Mouse (Mus musculus) embryonic facial prominence, embryonic 12.5 days (tissue): ENCODE measurements at regions not wholly inside any gene's neighbourhood (a gene's known extent, or its start where the extent isn't known, plus 50 kb on each side); places are given as distances from the start of the nearest gene placed in this dataset.

Experiments
- ATAC-seq: fragments of 200-750 bp; cut with Nextera tagmentation; 2 replicates; pipeline ENCODE4 v1.8.0; 2017; ENCODE audit not compliant: insufficient number of reproducible peaks, insufficient read depth, low FRiP score, low TSS enrichment
- H3K27ac ChIP-seq: fragments of 300-500 bp; sonication (generic); 2 replicates; pipeline ENCODE4 v1.5.1; 2016; ENCODE audit warnings: mild to moderate bottlenecking
- H3K27me3 ChIP-seq: fragments of 300-500 bp; sonication (generic); 2 replicates; pipeline ENCODE4 v1.6.1; 2016; ENCODE audit warnings: mild to moderate bottlenecking, moderate library complexity
- H3K36me3 ChIP-seq: fragments of 300-500 bp; sonication (generic); 2 replicates; pipeline ENCODE4 v1.6.1; 2016; ENCODE audit warnings: mild to moderate bottlenecking
- H3K4me1 ChIP-seq: fragments of 300-500 bp; sonication (generic); 2 replicates; pipeline ENCODE4 v1.6.1; 2016
- H3K4me2 ChIP-seq: fragments of 300-500 bp; sonication (generic); replicated peaks from 2 replicates; pipeline ENCODE4 v1.6.1; 2016; ENCODE audit warnings: mild to moderate bottlenecking, moderate library complexity
- H3K4me3 ChIP-seq: fragments of 300-500 bp; sonication (generic); 2 replicates; pipeline ENCODE4 v1.5.1; 2016; ENCODE audit warnings: mild to moderate bottlenecking
- H3K9ac ChIP-seq: fragments of 300-500 bp; sonication (generic); 2 replicates; pipeline ENCODE4 v1.6.1; 2016; ENCODE audit warnings: mild to moderate bottlenecking, moderate library complexity
- H3K9me3 ChIP-seq: fragments of 300-500 bp; sonication (generic); 2 replicates; pipeline ENCODE4 v1.6.1; 2016; ENCODE audit warnings: mild to moderate bottlenecking, moderate library complexity
- WGBS: fragments of 180-500 bp; shearing (Covaris S2); methylation state at CpG from one replicate; pipeline ENCODE4 v1.1.7; 2016; 5-methylcytosine and 5-hydroxymethylcytosine counted together

- H3K27me3 ChIP-seq, result no peaks in the 10 kb centered on the region
- ATAC-seq, result no peak
- 86% methylated on average over 5 of the region's 5 CpGs for WGBS
- H3K36me3 ChIP-seq, result no peaks in the 10 kb centered on the region
- H3K9ac ChIP-seq, result no peak overlapping the region
- no peak overlapping the region for H3K27ac ChIP-seq
- no peak overlapping the region for H3K4me3 ChIP-seq
- no peaks in the 10 kb centered on the region for H3K9me3 ChIP-seq
- no peaks in the 10 kb centered on the region for H3K4me1 ChIP-seq
- no peak overlapping the region for H3K4me2 ChIP-seq
Measured at GRCm38 (mm10) chr16:22750725-22751287, 60.6 kb downstream of the Crygs start.

DNA sequence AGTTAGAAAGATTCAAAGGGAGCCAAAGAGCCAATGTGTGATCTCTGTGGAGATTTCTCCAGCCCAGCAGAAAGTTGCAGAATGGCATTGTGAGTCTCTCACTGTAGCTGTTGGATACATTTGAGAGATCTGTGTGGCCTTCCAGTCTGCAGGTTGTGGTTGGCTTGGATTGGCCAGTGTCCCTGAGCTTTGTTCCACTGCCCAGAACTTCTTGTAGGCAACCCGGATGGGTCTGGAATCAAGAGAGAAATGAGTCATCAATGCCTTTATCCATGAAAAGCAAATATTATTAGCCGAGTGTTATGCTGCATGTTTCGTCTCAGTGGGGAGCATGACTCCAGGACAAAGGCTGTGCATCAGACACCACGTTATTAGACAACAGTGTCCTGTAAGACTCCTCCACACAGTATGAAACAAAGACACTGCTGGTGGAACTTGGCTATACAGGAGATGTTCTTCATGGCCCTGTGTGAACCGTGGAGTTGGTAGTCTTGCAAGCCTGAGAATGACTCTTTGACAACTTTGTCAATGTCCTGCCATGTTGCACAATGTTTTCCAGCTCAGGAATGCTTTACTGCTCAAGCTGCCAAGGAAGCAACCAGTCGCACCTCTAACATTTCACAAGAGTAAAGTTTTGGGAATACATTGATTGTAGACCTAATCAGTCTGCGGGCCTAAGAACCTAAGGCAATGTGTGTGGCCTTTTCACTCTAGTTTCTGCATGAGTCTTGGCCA, 67.1 kb downstream of the Crygs start:
- no peak for ATAC-seq

DNA sequence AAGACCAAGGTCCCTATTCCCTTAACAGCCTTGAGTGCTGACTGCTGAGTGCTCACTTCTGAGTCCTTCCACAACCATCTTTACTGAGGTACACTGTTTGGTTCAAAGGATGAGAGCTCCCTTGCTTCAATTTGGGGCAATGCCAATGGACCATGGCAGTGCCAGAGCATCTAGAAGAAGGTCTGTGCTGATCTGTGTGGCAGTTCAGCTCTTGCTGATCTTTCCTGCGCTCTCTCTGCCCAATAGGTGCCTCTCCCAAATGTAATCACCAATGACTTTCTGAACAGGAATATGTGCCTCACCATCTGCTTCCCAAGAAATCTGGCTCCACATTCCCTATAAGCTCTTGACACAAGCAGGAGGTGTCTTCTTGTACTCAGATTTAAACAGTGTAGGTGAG, 67.9 kb downstream of the Crygs start:
- Histone ChIP-seq H3K9me3 (no peaks in the 10 kb centered on the region), H3K4me2 (no peak overlapping the region), H3K27me3 (no peaks in the 10 kb centered on the region), H3K27ac (no peak overlapping the region), H3K4me3 (no peak overlapping the region), H3K4me1 (no peaks in the 10 kb centered on the region), H3K36me3 (no peaks in the 10 kb centered on the region), H3K9ac (no peak overlapping the region)
- ATAC-seq, result no peak
- 84% methylated on average over 1 of the region's 1 CpGs for WGBS

More for the DNA sequence above, 67.1 kb downstream of the Crygs start:
- H3K4me3 ChIP-seq, result no peak overlapping the region
- no peaks in the 10 kb centered on the region for H3K9me3 ChIP-seq
- no peak overlapping the region for H3K4me2 ChIP-seq
- no peaks in the 10 kb centered on the region for H3K36me3 ChIP-seq
- no peaks in the 10 kb centered on the region for H3K27me3 ChIP-seq
- no peak overlapping the region for H3K27ac ChIP-seq
- 87% methylated on average over 7 of the region's 7 CpGs for WGBS
- no peaks in the 10 kb centered on the region for H3K4me1 ChIP-seq
- no peak overlapping the region for H3K9ac ChIP-seq

GRCm38 (mm10) chr16:22741496-22741895, 69.9 kb downstream of the Crygs start:
- H3K4me2 ChIP-seq, result no peak overlapping the region
- no peaks in the 10 kb centered on the region for H3K27me3 ChIP-seq
- no peaks in the 10 kb centered on the region for H3K36me3 ChIP-seq
- no peaks in the 10 kb centered on the region for H3K9me3 ChIP-seq
- H3K4me1 ChIP-seq, result no peaks in the 10 kb centered on the region
- no peak overlapping the region for H3K4me3 ChIP-seq
- WGBS, result 77% methylated on average over 4 of the region's 4 CpGs
- ATAC-seq, result no peak
- H3K27ac ChIP-seq, result no peak overlapping the region
- no peak overlapping the region for H3K9ac ChIP-seq

DNA sequence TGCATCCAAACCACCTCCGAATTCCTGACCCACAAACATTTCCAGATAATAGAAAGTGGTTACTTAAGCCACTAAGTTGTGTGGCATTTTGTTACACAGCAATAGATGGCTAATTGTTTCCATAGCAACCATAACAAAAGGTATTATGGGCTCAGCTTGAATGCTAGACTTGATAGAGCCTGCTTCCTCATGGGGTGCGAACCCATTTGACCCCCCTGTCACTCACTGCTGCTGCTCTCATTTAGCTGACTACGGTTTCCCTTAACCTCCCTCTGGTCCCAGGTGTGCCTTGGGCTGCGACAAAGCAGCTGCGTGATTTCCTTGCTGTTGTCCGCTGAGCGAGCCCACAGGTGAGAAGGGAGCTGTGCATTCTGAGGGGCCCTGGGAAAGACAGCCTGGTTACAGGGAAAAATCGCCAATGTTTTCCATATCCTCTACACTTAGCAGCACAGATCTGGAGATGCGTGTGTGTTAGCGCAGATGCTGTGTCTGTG, 76.8 kb downstream of the Crygs start:
- H3K27me3 ChIP-seq, result no peaks in the 10 kb centered on the region
- H3K4me1 ChIP-seq, result peaks cover 6% of the 10 kb centered on the region; the same call in 1 of the 2 replicates
- H3K4me3 ChIP-seq, result no peak overlapping the region
- H3K4me2 ChIP-seq, result no peak overlapping the region
- no peak for ATAC-seq
- no peaks in the 10 kb centered on the region for H3K9me3 ChIP-seq
- H3K9ac ChIP-seq, result no peak overlapping the region
- H3K27ac ChIP-seq, result no peak overlapping the region
- WGBS, result 53% methylated on average over 10 of the region's 10 CpGs
- H3K36me3 ChIP-seq, result no peaks in the 10 kb centered on the region

DNA sequence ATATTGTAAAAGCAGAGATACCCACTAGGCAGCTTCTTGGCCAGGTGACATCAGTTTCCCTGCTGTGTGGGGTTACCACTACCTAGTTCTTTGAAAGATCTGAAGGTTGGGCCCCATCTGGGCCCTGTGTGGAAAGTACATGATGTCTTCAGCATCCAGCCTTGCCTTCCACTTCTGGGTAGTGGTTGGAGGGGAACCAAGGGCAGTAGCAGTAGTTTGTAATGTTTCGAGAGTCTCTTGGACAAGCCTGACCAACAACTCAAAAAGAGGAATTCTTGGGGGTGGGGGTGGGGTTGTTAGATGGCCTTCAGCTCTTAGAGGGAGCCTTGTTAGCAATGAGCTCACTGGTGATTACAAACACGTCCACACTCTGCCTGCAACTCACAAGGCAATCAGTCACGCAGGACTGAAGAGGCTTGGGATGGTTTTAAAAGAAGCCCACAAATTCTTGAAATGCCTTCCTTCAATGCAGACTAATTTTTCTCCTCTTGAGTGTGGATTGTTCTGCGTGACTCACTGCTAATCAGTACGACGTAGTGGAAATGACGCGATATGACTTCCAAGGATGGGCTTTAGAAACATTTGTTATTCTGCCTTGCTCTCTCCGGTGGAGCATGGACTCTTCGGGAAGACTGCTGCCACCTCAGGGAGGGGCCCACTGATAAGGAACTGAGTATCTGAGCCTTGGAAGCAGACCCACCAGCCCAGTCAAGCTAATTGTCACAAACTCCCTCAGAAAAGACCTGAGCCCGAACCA, 76.9 kb upstream of the Dgkg start:
- 50% methylated on average over 11 of the region's 11 CpGs for WGBS
- no peak overlapping the region for H3K4me3 ChIP-seq
- ATAC-seq, result no peak
- H3K4me1 ChIP-seq, result peaks cover 6% of the 10 kb centered on the region; the same call in 1 of the 2 replicates
- no peak overlapping the region for H3K27ac ChIP-seq
- H3K27me3 ChIP-seq, result no peaks in the 10 kb centered on the region
- H3K36me3 ChIP-seq, result no peaks in the 10 kb centered on the region
- no peaks in the 10 kb centered on the region for H3K9me3 ChIP-seq
- no peak overlapping the region for H3K9ac ChIP-seq
- no peak overlapping the region for H3K4me2 ChIP-seq

DNA sequence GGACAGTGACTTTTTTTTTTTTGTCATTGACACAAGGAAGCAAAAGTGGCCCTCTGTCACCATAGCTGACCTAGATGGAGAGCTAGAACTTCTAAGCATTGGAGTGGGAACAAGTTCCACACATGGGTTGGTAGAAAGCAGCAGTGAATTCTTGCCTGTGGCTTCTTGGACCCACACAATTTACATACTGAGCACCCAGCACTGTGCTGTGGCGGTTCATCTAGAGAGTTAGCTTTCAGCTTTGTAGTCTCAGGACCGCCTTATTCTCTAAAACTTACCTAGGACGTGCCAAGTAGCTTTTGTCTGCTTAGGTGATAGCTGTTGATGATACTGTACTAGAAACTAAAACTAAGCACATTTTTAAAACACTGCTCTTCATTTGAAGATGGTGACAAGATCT, 72.1 kb upstream of the Dgkg start:
- no peaks in the 10 kb centered on the region for H3K9me3 ChIP-seq
- H3K9ac ChIP-seq, result no peak overlapping the region
- H3K4me1 ChIP-seq, result no peaks in the 10 kb centered on the region
- 89% methylated on average over 3 of the region's 3 CpGs for WGBS
- H3K4me2 ChIP-seq, result no peak overlapping the region
- H3K36me3 ChIP-seq, result no peaks in the 10 kb centered on the region
- no peak for ATAC-seq
- no peak overlapping the region for H3K27ac ChIP-seq
- no peak overlapping the region for H3K4me3 ChIP-seq
- no peaks in the 10 kb centered on the region for H3K27me3 ChIP-seq

DNA sequence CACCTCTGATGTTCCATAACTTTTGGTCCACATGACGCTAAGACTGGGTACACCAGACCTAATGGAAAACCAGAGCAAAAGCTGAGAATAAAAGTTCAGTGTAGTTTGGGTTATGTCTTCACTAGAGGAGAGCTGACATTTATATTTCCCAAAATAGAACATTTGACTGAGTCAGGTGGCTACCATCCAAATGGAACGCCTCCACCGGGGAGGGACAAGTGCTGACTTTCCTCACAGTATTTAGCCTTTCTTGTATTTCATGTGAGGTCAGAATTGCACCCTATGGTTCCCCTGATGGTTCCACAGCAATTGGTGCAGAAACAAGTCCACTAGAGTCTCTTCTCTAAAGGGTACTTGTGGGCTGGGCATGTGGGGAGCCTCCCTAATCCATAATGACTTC, 68.2 kb upstream of the Dgkg start:
- no peak for ATAC-seq
- H3K4me1 ChIP-seq, result no peaks in the 10 kb centered on the region
- H3K27ac ChIP-seq, result no peak overlapping the region
- no peak overlapping the region for H3K4me3 ChIP-seq
- no peaks in the 10 kb centered on the region for H3K36me3 ChIP-seq
- H3K27me3 ChIP-seq, result no peaks in the 10 kb centered on the region
- H3K9me3 ChIP-seq, result no peaks in the 10 kb centered on the region
- WGBS, result 92% methylated on average over 3 of the region's 3 CpGs
- no peak overlapping the region for H3K9ac ChIP-seq
- no peak overlapping the region for H3K4me2 ChIP-seq

DNA sequence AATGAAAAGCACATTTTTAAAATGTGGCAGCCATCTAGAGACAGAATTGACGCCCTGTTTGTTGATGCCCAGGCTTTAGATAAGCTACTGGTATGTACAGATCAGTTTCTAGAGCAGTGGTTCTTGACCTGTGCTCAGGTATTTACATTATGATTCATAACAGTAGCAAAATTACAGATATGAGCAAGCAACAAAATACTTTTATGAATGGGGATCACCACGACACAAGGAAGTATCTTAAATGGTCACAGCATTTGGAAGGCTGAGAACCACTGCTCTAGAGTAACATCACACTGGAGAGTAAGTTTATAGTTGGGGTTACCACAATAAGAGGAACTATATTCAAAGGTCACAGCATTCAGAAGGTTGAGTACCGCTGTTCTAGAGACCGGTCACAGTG, 66.3 kb upstream of the Dgkg start:
- Histone ChIP-seq H3K4me3 (no peak overlapping the region), H3K27me3 (no peaks in the 10 kb centered on the region), H3K9me3 (no peaks in the 10 kb centered on the region), H3K4me1 (no peaks in the 10 kb centered on the region), H3K9ac (no peak overlapping the region), H3K36me3 (no peaks in the 10 kb centered on the region), H3K27ac (no peak overlapping the region), H3K4me2 (no peak overlapping the region)
- ATAC-seq, result no peak
- 87% methylated on average over 4 of the region's 4 CpGs for WGBS

DNA sequence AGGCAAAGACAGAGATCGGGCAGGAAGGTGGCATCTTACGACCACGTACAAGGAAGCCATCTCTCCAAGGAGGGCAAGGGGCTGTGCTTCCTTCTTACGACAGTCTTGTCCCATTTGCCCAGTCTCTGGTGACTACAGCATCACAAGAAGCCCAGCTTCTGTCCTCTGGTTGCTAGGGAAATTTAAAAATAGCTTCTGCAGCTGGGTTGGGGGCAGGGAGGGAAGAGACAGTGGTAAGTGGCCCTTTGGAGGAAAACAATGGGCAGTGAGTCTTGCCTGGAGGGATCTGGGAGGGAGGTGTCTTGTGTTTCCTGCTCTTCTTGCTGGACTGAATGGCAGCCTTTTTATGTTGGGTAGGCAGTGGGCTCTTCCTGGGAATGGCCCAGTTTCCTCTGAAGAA, 62.8 kb upstream of the Dgkg start:
- WGBS, result 36% methylated on average over 4 of the region's 4 CpGs
- H3K27me3 ChIP-seq, result no peaks in the 10 kb centered on the region
- H3K9me3 ChIP-seq, result no peaks in the 10 kb centered on the region
- no peaks in the 10 kb centered on the region for H3K4me1 ChIP-seq
- H3K4me2 ChIP-seq, result no peak overlapping the region
- H3K9ac ChIP-seq, result no peak overlapping the region
- H3K36me3 ChIP-seq, result no peaks in the 10 kb centered on the region
- no peak for ATAC-seq
- H3K27ac ChIP-seq, result no peak overlapping the region
- H3K4me3 ChIP-seq, result no peak overlapping the region

GRCm38 (mm10) chr16:22719304-22719703, 62.3 kb upstream of the Dgkg start:
- ATAC-seq, result no peak
- no peaks in the 10 kb centered on the region for H3K36me3 ChIP-seq
- no peak overlapping the region for H3K9ac ChIP-seq
- no peak overlapping the region for H3K4me2 ChIP-seq
- H3K9me3 ChIP-seq, result no peaks in the 10 kb centered on the region
- 49% methylated on average over 7 of the region's 7 CpGs for WGBS
- no peaks in the 10 kb centered on the region for H3K27me3 ChIP-seq
- H3K4me1 ChIP-seq, result no peaks in the 10 kb centered on the region
- no peak overlapping the region for H3K4me3 ChIP-seq
- H3K27ac ChIP-seq, result no peak overlapping the region

DNA sequence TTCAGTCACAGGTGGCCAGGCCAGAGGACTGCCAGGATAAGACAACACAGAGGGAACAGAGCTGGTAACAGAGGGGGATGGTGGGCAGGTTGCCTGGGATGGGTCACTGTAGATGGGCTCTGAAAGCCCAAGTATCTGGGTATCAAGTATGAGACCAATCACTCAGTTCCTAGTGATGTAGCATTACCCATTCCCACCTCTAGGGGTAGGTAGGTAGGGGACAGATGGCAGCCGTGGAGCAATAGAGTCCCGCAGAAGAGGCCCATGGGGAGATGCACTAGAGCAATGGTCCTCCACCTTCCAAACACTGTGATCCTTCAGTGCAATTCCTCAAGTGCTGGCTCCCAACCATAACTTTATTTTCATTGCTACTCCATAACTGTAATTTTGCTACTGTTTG, 60.4 kb upstream of the Dgkg start:
- Histone ChIP-seq H3K9me3 (no peaks in the 10 kb centered on the region), H3K4me2 (no peak overlapping the region), H3K27me3 (no peaks in the 10 kb centered on the region), H3K4me1 (no peaks in the 10 kb centered on the region), H3K4me3 (no peak overlapping the region), H3K27ac (no peak overlapping the region), H3K9ac (no peak overlapping the region), H3K36me3 (no peaks in the 10 kb centered on the region)
- no peak for ATAC-seq
- WGBS, result 66% methylated on average over 2 of the region's 2 CpGs
